Mouse (Mus musculus): ENCODE results near the gene Evc2.

Evc2 gene

DNA sequence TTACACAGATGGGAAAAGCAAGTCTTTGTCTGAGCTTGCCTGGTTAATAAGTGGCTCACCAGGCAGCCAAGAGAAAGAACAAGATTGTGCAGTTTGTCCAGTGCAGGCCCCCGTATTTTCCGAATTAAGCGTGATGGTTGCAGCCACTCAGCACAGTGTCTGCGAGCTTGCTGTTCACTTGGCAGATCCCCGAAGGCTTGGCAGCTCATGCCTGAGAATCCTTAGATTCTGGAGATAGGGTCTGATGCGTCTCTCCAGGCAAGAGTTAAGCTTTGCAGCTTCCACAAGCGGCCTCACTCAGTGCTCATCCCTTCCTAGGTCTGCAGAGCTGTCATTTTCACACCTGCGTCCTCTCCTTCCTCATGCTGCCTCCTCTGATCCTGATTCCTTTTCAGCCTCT lies 30.5 kb downstream of the Evc2 start:
- DNase-seq = no peak

DNA sequence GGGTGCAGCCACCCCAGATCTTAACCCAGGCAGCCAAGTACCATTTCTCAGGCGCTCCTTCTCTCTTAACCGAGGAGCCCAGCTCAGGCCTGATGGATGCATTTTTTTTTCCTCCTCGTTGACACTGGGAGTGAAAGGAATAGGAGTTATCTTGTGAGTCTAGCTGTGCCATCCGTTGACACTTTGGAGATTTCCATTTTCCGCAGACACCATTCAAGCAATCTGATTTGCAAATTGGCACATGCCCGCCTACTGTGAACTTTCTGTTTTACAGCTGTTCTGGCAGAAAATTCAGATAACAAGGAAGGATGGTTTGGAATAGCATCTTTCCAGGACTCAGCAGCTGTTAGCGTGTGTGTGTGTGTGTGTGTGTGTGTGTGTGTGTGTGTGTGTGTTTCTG lies 39.1 kb downstream of the Evc2 start:
- DNase-seq = no peak

DNA sequence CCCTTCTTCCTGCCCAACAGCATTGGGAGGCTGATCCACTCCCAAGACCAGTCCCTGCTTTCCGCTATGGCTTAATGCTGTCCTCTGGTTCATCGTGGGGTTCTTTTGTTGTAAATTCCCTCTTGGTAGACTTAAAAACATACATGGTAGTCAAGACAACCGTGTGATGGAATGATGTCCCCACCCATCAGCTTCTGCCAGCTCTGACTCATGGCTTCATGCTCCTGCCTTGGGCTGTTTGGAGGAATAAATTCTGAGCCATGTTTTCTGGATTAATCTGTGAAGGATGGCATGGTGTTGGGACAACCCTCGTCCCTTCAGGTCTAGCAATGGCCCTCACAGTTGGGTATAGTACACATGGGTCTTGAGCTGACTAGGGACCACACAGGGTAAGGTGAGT lies 42.3 kb downstream of the Evc2 start:
- no peak for DNase-seq

DNA sequence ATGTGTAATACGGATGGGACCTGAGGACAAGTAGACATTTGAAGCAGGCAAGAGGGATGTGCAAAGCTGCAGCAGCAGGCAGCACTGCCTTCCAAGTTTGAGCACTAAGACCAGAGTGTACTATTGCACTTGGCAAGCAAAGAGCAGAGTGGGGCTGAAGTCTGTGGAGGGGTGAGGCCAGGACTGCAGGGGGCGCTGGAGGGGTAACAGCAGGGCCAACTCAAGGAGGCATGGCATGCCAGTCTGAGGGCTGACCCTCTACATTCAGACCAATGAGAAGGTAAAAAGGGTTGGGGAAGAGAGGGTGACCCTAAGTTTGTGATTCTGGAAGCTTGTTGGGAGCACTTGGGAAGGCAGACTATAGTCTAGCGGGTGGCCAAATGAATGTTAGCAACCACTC lies 45.3 kb downstream of the Evc2 start:
- DNase-seq = no peak

DNA sequence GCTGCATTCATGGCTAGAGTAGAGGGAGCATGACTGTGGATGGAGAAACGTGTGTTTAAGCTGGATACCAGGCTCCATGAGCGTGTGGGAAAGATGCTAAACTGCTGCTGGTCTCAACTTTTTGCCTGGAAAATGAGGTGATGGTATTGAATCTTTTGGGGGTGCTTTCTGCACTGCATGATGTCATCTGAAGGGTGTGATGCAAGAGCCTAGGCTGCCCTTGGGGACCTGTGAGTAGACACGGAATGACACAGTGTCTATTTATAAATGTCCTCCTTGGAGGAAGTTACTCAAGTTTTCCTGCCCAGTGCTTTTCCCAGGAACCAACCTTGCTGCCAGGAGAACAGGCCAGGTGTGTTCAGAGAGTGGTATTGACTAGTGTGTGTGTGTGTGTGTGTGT lies 50.3 kb downstream of the Evc2 start:
- DNase-seq = no peak

DNA sequence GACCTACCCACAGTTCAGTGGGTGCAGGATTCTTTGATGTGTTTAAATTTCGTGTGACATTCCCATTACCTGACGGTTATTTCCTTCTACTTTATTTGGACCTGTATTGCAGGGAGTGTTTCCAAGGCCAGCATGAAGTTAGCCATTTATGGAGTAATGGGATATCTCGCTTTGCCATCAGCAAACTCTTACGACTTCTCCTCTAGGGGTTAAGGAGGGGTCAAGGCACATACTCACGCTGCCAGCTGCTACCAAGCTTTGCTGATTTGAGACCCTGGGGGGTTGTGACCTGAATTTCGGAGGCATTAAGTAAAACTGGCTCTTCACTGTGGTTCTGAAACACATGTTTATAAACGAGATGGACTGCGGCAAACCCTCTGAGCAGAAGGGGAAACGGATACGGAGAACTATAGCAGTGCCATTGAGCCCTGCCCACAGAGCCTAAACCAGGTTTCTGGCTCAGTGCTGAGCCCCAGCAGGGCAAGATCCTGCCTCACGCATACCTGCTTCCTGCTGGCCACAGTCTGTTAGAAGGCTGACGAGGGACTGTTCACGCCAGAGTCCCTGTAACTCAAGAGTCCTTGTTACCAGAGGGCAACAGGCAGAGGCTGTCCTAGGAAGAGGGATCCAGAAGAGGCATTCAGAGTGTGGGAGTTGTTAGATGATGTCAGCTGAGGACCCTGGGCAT lies 51.7 kb downstream of the Evc2 start:
- no peak for DNase-seq

DNA sequence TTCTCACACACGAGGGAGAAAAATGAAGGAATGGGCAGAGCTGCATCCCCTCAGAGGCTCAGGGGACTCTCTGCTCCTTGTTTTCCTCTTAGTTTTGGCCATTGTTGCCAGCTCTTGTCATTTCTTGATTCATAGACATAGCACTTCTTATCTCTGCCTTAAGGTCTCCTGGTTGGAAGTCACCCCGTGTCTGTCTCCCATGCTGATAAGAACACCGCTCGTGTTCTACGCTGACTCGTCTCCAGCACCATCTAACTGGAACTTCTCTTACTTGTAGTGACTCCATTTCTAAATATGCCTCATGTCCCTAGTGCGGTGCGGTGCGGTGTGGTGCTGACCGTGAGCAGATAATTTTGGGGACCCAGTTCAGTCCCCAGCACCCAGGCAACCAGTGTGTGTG lies 52.6 kb downstream of the Evc2 start:
- DNase-seq = no peak

DNA sequence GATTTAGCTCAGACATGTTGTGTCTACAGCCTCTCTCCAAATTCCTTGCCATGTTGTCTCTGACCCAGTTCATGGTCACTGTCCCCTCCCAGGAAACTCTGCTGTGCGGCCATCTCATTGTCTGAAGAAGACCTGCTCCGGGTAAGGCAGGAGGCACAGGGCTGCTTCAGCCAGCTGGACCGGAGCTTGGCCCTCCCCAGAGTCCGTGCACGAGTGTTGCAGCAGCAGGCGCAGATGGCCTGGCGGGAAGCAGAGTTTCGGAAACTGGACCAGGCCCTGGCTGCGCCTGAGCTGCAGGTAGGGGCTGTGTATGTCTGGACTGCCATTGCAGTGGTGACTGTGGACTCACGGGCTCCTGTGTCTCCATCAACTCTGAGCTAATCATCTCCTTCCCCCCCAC lies 53.6 kb downstream of the Evc2 start:
- no peak for DNase-seq

DNA sequence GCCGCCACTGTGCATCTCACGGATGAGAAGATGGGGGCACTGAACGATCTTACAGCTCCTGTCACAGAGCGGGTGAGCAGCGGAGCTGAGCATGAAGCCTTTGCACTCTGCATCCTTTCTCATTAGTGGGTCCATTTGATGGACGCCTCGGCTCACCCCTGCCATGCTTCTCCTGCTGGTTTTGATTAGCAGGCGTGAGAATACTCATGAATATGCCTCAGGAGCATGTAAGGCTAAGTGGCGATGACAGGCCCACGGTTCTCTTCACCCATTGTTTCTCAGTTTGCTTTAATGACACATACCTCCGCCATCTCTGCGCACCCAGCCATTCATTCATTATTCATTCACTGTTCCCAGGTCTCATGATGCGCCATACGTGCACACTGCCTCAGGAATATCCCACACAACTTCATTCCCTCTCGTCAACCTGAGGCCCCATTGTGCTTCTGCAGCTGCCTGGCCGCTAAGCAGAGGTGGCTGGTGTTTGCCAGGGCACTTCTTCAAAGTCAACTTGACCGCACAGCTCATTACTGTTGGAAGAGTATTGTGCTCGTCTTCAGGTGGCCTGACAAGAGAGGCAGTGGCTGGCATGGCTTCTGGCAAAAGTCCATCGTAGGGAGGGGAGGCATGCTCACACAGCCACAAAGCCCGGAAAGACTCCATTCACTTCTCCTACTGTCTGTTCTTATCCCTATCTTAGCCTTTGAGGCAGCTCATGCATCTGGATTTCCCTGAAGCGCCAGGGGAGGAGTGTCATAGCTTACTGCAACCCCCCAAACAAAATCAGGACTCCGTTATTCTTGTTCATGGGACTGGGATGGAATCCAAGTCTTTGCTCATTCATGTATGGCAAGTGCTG lies 57.1 kb downstream of the Evc2 start:
- DNase-seq = no peak

DNA sequence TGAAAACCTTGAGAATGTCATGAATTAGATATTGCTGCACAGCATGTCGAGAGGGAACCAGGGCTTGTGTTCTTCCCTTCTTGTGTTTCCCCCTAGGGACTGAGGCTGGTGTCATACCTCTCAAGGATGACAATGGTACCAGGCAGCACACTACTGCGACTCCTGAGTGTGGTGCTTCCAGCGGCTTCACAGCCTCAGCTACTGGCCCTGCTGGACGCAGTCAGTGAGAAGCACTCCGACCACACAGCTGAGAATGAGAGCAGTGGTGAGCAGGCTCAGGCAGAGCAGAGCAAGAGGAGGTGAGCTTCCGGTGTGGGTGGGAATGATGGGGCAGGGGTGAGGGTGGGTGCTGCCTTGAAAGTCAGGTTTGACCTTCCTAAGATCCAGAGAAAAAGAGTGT lies 80.7 kb downstream of the Evc2 start:
- no peak for DNase-seq

DNA sequence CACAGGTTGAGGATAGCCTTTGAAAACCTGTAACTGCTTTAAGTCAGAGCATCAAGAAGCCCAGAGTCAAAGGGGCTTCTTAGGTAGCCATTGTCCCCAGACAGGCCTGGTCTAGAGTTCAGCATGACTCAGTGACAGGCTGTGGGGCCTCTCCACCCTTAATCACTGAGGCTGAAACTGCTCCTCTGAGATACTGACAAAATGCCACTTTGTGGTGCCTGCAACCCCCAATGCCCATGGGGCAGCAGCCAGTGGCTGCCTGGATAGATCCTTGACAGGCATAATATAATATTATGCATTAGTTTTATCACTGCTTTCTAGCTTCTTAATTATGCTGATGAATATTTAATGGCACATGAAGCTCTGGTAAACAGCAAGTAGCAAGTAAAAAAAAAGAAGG lies 88.9 kb downstream of the Evc2 start:
- no peak for DNase-seq

DNA sequence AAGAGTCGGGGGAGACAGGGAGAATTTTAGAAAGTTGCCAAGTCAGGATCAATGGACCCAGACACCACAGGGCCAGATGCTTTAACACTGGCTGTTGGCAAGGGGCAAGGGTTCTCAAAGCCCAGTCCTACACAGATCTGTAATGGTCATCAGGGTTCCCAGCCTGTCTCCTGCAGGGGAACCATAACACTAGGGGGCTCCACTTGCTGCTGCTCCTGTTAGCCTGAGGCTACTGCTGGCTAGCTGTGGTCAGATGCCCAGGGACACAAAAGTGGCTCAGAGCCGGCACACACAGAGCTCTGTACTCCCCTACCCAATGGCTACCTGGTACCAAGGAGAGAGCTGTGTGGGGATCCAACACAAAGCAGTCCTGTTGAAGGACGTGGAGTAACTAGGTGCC lies 97.1 kb downstream of the Evc2 start:
- DNase-seq = no peak

DNA sequence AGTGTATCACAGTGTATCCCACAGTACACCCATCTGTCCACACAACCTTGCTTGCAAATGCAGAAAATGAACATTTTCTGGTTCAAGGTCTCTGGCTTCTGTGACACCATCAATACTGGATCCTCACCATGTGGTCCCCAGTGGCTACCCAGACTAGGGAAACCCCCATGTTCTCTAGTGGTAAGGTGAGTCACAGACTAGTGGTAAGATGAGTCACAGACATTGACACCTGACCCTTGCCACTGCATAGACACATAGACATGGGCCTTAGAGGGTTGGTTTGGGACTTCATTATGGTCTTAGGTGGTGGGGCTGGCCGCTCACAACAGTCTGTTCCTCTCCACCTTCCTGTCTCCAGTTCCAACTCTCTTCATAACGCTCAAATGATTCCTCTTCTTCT lies 104.5 kb downstream of the Evc2 start:
- DNase-seq = no peak

DNA sequence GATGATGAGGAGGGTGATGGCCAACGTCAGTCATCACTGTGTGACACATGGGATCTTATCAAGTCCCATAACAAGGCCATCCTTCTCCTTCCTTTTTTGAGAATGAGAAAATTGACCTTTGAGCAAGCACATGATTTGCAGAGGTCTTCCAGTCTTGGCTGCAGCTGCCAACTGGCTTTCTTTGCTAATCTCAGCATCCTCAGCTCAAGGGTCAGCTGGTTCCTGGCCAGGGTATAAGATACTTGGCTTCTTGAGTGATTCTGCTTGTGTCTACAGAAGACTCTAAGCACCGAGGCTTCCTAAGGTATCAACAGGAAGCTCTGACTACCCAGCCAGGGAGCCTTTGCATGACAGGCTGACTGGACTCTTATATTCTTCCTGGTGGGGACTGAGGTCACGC lies 109.2 kb downstream of the Evc2 start:
- no peak for DNase-seq

DNA sequence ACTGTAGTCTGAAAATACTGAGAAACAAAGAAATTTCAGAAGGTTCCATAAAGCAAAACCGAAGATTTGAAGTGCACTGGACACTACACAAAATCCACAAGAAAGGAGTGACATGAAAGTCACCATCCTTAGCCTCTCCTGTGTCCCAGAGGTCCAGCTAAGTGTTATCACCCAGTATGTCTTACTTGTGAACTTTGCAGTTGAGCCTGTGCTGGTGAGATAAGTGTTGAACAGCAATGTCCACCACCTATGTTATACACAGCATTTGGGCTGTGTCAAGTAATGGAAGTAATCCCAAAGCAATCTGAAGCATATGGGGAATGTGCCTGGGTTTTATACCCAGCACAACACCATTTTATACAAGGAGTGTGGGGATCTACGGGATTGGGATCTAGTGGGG lies 118.3 kb downstream of the Evc2 start:
- no peak for DNase-seq

DNA sequence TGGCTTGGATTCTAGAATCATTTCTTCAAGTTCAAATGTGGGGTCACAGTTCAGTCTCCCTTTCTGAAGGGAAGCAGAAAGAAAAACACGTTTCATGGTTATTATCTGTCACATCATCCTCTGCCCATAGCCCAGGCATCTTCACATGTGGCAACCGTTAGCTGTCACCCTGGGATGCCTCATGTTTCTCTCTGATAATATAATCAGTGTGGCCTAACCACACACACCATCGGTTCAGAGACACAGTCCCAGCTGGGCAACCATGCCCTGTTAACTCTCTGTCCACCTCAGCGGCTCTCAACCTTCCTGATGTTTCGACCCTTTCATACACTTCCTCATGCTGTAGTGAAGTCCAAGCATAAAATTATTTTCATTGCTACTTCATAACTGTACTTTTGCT lies 118.9 kb downstream of the Evc2 start:
- no peak for DNase-seq

DNA sequence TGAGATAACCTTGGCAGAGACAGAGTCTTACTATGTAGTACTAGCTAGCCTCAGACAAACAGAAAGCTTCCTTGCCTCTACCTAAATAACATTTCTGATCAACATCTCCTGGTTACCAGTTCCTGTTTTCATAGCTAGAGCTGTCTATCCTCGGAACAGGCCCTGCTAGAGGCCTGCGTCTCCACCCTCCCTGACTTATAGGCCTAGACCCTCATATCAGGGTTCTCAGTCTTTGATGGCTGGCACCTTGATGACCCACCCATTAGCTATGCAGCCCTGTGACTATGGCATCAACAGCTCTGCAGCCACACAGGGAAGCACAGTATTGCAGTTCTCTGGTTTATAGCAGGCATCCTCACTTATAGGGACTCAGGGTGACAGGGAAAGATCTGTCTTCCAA lies 119.5 kb downstream of the Evc2 start:
- DNase-seq = no peak

DNA sequence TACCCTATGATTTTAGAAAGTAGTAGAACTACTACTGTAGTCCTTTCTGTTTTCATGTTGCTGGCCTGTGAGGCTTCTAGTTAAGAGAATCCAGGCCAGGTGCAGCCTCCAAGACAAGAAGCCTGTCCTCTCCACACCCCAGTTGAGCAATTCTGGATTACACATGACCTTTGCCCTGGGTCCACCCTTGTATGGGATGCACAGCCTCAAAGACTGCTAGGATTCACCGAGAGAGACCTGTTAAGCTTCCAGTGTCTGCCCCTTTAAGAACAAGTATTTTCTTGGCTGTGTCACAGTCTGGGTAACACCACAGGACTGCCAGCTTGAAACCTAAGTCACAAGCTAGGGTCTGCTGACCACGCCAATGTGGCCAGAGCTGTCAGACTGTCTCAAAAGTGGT lies 119.9 kb downstream of the Evc2 start:
- no peak for DNase-seq

DNA sequence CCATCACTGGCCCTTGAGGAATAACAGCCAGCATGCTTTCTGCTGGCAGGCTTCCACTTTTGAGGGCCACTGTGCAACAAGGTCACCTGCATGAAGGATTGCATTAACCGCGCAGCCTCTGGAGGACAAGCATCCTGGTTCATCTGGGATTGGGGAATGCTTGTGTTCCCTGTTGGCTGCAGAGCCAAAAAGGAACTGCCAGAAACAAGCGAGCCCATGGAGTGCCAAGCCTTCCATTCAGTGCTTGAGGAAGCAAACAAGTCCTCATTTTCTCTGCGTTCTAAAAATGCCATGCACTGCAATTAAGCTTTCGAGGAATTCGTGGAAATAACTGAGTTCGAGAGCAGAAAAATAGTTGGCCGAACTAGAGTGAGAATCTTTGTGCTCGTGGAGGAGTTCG lies 127.2 kb downstream of the Evc2 start:
- no peak for DNase-seq

DNA sequence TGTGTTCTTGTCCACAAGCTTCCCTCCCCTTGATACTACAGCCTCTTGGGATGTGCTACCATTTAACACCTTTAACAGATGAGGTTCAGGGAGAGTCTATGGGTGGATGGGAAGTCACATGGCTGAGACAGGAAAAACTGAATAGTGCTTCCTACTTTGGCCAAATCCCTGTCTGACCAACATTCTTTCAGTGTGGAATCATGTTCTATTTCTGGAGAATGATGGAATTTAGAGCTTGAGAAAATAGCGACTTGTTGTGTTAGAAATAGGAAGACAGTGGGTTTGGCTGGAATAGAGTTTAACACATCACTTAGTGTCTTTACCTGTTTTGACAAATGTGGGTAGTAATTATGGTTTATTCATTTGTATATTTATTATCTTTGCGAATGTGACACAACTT lies 129.3 kb downstream of the Evc2 start:
- DNase-seq = no peak

DNA sequence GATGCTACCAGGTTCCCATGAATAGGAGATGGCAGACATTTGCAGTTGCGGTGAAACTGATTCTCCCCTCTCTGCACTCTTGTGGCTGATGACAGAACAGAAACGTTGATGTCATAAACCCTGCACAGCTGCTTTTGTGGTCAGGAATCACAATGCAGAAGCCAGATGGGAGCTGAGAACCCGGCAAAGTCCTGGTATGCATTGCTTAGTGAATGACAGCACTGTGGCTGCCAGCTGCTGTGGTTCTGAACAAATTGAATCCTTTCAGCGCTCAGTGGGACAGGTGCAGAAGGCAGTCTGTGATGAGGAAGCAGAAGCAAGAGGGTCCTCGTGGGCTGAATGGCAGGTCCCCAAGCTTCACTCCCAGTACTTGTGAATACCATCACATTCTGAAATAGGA lies 130.7 kb downstream of the Evc2 start:
- DNase-seq = no peak

DNA sequence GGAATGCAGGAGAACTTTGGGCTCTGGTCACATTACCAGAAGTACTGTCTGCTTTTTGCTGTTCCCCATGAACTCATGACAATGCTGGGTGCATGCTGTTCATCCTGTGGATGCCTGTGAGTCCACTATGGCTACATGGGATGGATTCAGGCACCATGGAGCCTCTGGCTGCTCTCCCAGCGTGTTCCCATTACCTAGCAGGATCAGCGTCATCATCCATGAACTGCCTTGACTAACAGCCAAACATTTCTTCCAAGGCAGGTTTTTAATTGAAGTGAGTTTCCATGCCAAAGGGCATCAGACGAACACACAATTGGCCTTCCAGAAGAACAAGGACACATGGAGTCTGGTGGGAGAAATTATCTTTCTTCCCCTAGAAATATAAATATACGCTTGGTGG lies 133.3 kb downstream of the Evc2 start:
- DNase-seq = no peak

DNA sequence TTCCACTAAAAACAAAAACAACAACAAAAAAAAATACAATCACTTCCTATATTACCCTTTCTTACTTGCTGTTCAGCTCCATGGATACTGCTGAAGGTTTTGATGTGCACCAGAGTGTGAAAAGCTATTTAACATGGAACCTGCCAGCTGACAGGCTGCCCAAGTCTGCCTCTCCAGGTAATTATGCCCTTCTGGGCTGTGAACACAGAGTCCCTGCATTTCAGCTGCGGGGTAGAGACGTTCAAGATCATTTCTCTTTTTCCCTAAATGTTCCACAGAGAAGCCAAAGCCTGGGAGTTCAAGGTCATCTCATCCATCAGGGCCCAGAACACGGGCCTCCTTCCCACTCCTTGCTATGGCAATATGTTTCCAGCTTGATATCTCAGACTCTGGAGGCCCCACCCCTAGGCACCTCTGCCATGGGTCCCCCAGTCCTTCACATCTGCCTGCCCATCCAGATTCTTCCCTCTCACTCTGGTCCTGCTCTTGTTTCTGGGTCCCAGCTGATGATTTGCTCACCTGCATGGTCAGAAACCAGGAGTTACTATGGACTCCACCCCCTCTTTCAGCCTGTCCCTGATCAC lies 133.8 kb downstream of the Evc2 start:
- DNase-seq = no peak

Data from right cerebral cortex, postnatal 25 days (tissue).